Mouse (Mus musculus): Measurements from ENCODE around the gene Kctd17.

The Kctd17 gene

GRCm38 (mm10) chr15:78414157-78414556 lies 14.2 kb upstream of the Kctd17 start:
- no peak for DNase-seq (ENCODE audit: low spot score)

- no peak for DNase-seq (ENCODE audit: low spot score)
These were observed 11.4 kb upstream of the Kctd17 start for GRCm38 (mm10) chr15:78416937-78417336.

GRCm38 (mm10) chr15:78420395-78420794 lies 8.0 kb upstream of the Kctd17 start:
- DNase-seq (ENCODE audit: low spot score) = no peak

GRCm38 (mm10) chr15:78422046-78422956 lies 6.1 kb upstream of the Kctd17 start:
- peak; percentile 86 for DNase-seq (ENCODE audit: low spot score)

GRCm38 (mm10) chr15:78424507-78424906 lies 3.9 kb upstream of the Kctd17 start:
- no peak for DNase-seq (ENCODE audit: low spot score)

- no peak for DNase-seq (ENCODE audit: low spot score)
These were observed 3.1 kb upstream of the Kctd17 start for GRCm38 (mm10) chr15:78425230-78425629.

GRCm38 (mm10) chr15:78429139-78429459 lies 735 bp downstream of the Kctd17 start:
- DNase-seq (ENCODE audit: low spot score) = no peak

GRCm38 (mm10) chr15:78429871-78430622 lies 1.7 kb downstream of the Kctd17 start:
- DNase-seq (ENCODE audit: low spot score) = no peak

- no peak for DNase-seq (ENCODE audit: low spot score)
These were observed 2.5 kb downstream of the Kctd17 start for GRCm38 (mm10) chr15:78430874-78431273.

- DNase-seq (ENCODE audit: low spot score) = no peak
These were observed 3.3 kb downstream of the Kctd17 start for GRCm38 (mm10) chr15:78431541-78432121.

GRCm38 (mm10) chr15:78434896-78435520 lies 6.6 kb downstream of the Kctd17 start:
- DNase-seq (ENCODE audit: low spot score) = no peak

- DNase-seq (ENCODE audit: low spot score) = no peak
These were observed 7.3 kb downstream of the Kctd17 start for GRCm38 (mm10) chr15:78435681-78436080.

- DNase-seq (ENCODE audit: low spot score) = peak; percentile 20
These were observed 8.2 kb downstream of the Kctd17 start for GRCm38 (mm10) chr15:78436380-78437192.

- no peak for DNase-seq (ENCODE audit: low spot score)
These were observed 9.1 kb downstream of the Kctd17 start for GRCm38 (mm10) chr15:78437237-78438017.

- no peak for DNase-seq (ENCODE audit: low spot score)
These were observed 9.6 kb downstream of the Kctd17 start for GRCm38 (mm10) chr15:78438018-78438394.

GRCm38 (mm10) chr15:78438505-78438904 lies 10.1 kb downstream of the Kctd17 start:
- DNase-seq (ENCODE audit: low spot score) = no peak

- DNase-seq (ENCODE audit: low spot score) = no peak
These were observed 10.6 kb downstream of the Kctd17 start for GRCm38 (mm10) chr15:78438973-78439372.

- DNase-seq (ENCODE audit: low spot score) = no peak
These were observed 13.9 kb downstream of the Kctd17 start for GRCm38 (mm10) chr15:78442231-78442630.

- no peak for DNase-seq (ENCODE audit: low spot score)
These were observed 15.5 kb downstream of the Kctd17 start for GRCm38 (mm10) chr15:78443857-78444256.

- no peak for DNase-seq (ENCODE audit: low spot score)
These were observed 18.8 kb downstream of the Kctd17 start for GRCm38 (mm10) chr15:78447121-78447520.

Measured in T-cell, adult 2 months (primary cell).